Mouse (Mus musculus) ES-E14 (cell line): ENCODE results near the gene Lmo1.

Source experiments
- CHD2 ChIP-seq: IDR thresholded peaks from 2 replicates; pipeline ENCODE4 v1.6.1; 2014; ENCODE audit warnings: mild to moderate bottlenecking, low read depth, low read length, inconsistent platforms
- HCFC1 ChIP-seq: IDR thresholded peaks from 2 replicates; pipeline ENCODE4 v1.6.1; 2012; ENCODE audit warnings: low read length, inconsistent platforms, borderline replicate concordance; ENCODE audit not compliant: insufficient read depth
- MAFK ChIP-seq: IDR thresholded peaks from 2 replicates; pipeline ENCODE4 v1.6.1; 2014; ENCODE audit warnings: mild to moderate bottlenecking, low read depth, low read length, inconsistent platforms; ENCODE audit not compliant: insufficient read depth
- ZC3H11A ChIP-seq: IDR thresholded peaks from 2 replicates; pipeline ENCODE4 v1.6.1; 2012; ENCODE audit warnings: low read depth, mild to moderate bottlenecking, inconsistent platforms, low read length, borderline replicate concordance
- ZNF384 ChIP-seq: IDR thresholded peaks from 2 replicates; pipeline ENCODE4 v1.6.1; 2012; ENCODE audit warnings: low read depth, low read length, inconsistent platforms

GRCm38 (mm10) chr7:109206358-109206757, 31.4 kb upstream of the Lmo1 start:
- no peak for TF ChIP-seq ZC3H11A
- no peak for TF ChIP-seq HCFC1
- TF ChIP-seq ZNF384: no peak
- TF ChIP-seq MAFK: no peak
- no peak for TF ChIP-seq CHD2
